Mouse (Mus musculus): ENCODE data around the gene Kri1.

- TF ChIP-seq CTCF (IDR thresholded peaks at IDR 0.05) (no peak), EP300 (IDR thresholded peaks at IDR 0.05) (no peak)
Measured at GRCm38 (mm10) chr9:21244428-21245112, 43.2 kb downstream of the Kri1 start.

All from lung, postnatal 0 days (tissue).